Mouse (Mus musculus) lung, postnatal 0 days (tissue): ENCODE data around the gene Ube2r2. TPM values are rescaled to one million over a fixed set of nuclear protein-coding genes. Genes with fewer than 3 reads are reported as not detected.

Source experiments
- ATAC-seq: fragments of 200-750 bp; cut with Nextera tagmentation; 2 replicates; pipeline ENCODE4 v1.8.0; 2017; ENCODE audit warnings: moderate library complexity
- DNase-seq: peaks from one replicate; pipeline ENCODE4 v3.0.0-alpha.2; 2016; ENCODE audit warnings: low spot score
- H3K27ac ChIP-seq: fragments of 300-500 bp; sonication (generic); 2 replicates; pipeline ENCODE4 v1.5.1; 2014; ENCODE audit warnings: antibody characterized with exemption, mild to moderate bottlenecking, low read length, mixed read lengths
- H3K27me3 ChIP-seq: fragments of 300-500 bp; sonication (generic); replicated peaks from 2 replicates; pipeline ENCODE4 v1.6.1; 2014; ENCODE audit warnings: low read length, mixed read lengths; ENCODE audit not compliant: insufficient read depth
- H3K36me3 ChIP-seq: fragments of 300-500 bp; sonication (generic); 2 replicates; pipeline ENCODE4 v1.6.1; 2014; ENCODE audit warnings: low read length, mixed read lengths; ENCODE audit not compliant: insufficient read depth
- H3K4me1 ChIP-seq: fragments of 300-500 bp; sonication (generic); 2 replicates; pipeline ENCODE4 v1.6.1; 2014; ENCODE audit warnings: antibody characterized with exemption, low read depth, low read length, mixed read lengths; ENCODE audit not compliant: insufficient read depth
- H3K4me2 ChIP-seq: fragments of 300-500 bp; sonication (generic); replicated peaks from 2 replicates; pipeline ENCODE4 v1.6.1; 2014; ENCODE audit warnings: low read depth, mild to moderate bottlenecking, low read length, moderate library complexity, mixed read lengths
- H3K4me3 ChIP-seq: fragments of 300-500 bp; sonication (generic); 2 replicates; pipeline ENCODE4 v1.5.1; 2014; ENCODE audit warnings: low read depth, low read length
- H3K9ac ChIP-seq: fragments of 300-500 bp; sonication (generic); replicated peaks from 2 replicates; pipeline ENCODE4 v1.6.1; 2014; ENCODE audit warnings: low read depth, mild to moderate bottlenecking
- H3K9me3 ChIP-seq: fragments of 300-500 bp; sonication (generic); 2 replicates; pipeline ENCODE4 v1.6.1; 2016; ENCODE audit warnings: low read length, mixed read lengths
- CTCF ChIP-seq: IDR thresholded peaks from 2 replicates; pipeline ENCODE4 v1.5.1; 2016; ENCODE audit warnings: antibody characterized with exemption, mild to moderate bottlenecking
- EP300 ChIP-seq: IDR thresholded peaks from 2 replicates; pipeline ENCODE4 v1.6.1; 2016; ENCODE audit warnings: antibody characterized with exemption, mild to moderate bottlenecking, control low read depth
- WGBS: fragments of 180-500 bp; shearing (Covaris S2); extraction: QIAGEN DNeasy Blood & Tissue Kit; methylation state at CpG from one replicate; pipeline ENCODE4 v1.1.7; 2014; 5-methylcytosine and 5-hydroxymethylcytosine counted together
- polyA plus RNA-seq: library from polyadenylated mRNA; unstranded; fragments of >200 nt; fragmentation: Nextera tagmentation; extraction: Ambion mirVana; gene quantifications from 2 replicates; pipeline ENCODE4 v1.2.1, GENCODE M21; 2015

The Ube2r2 gene
- polyA plus RNA-seq, 1 experiment from 2014 or later: 77.9 TPM

- H3K4me1 ChIP-seq: peaks cover 6% of the 10 kb centered on the region; the same call in 1 of the 2 replicates
- TF ChIP-seq CTCF: no peak
- TF ChIP-seq EP300: no peak
- H3K9ac ChIP-seq: no peak overlapping the region
- no peaks in the 10 kb centered on the region for H3K9me3 ChIP-seq
- H3K27ac ChIP-seq: no peak overlapping the region
- H3K4me3 ChIP-seq: no peak overlapping the region
- no peak for ATAC-seq
- 18% methylated on average over 11 of the region's 11 CpGs for whole genome bisulfite sequencing
- H3K36me3 ChIP-seq: no peaks in the 10 kb centered on the region
- H3K27me3 ChIP-seq: 0 out of 2 replicates have a peak, but pooled peaks cover 5% of the 10 kb centered on the region
- DNase-seq: no peak
- peak overlapping the region; percentile 67 for H3K4me2 ChIP-seq
These were observed 37.0 kb upstream of the Ube2r2 start for GRCm38 (mm10) chr4:41098577-41098951.

- WGBS: 54% methylated on average over 1 of the region's 1 CpGs
- Histone ChIP-seq H3K4me3 (no peak overlapping the region), H3K4me1 (peaks cover 6% of the 10 kb centered on the region; the same call in 1 of the 2 replicates), H3K36me3 (no peaks in the 10 kb centered on the region), H3K27me3 (0 out of 2 replicates have a peak, but pooled peaks cover 5% of the 10 kb centered on the region), H3K4me2 (no peak overlapping the region), H3K9ac (no peak overlapping the region), H3K27ac (no peak overlapping the region), H3K9me3 (no peaks in the 10 kb centered on the region)
- ATAC-seq: no peak
- no peak for TF ChIP-seq EP300
- TF ChIP-seq CTCF: no peak
- no peak for DNase-seq
These were observed 34.6 kb upstream of the Ube2r2 start for GRCm38 (mm10) chr4:41100986-41101385.

GRCm38 (mm10) chr4:41102901-41103300 is 32.6 kb upstream of the Ube2r2 start:
- no peak overlapping the region for H3K27ac ChIP-seq
- no peak overlapping the region for H3K9ac ChIP-seq
- H3K4me1 ChIP-seq: peaks cover 6% of the 10 kb centered on the region; the same call in 1 of the 2 replicates
- no peaks in the 10 kb centered on the region for H3K9me3 ChIP-seq
- peak; percentile 49 for ATAC-seq
- TF ChIP-seq CTCF: no peak
- no peak for TF ChIP-seq EP300
- no peak overlapping the region for H3K4me3 ChIP-seq
- no peak overlapping the region for H3K4me2 ChIP-seq
- no peaks in the 10 kb centered on the region for H3K27me3 ChIP-seq
- no peaks in the 10 kb centered on the region for H3K36me3 ChIP-seq
- DNase-seq: peak; percentile 36

GRCm38 (mm10) chr4:41107440-41107839 is 28.1 kb upstream of the Ube2r2 start:
- no peak for DNase-seq

GRCm38 (mm10) chr4:41108717-41109425 is 26.7 kb upstream of the Ube2r2 start:
- no peaks in the 10 kb centered on the region for H3K27me3 ChIP-seq
- no peaks in the 10 kb centered on the region for H3K4me1 ChIP-seq
- no peak overlapping the region for H3K4me3 ChIP-seq
- no peaks in the 10 kb centered on the region for H3K36me3 ChIP-seq
- H3K9me3 ChIP-seq: no peaks in the 10 kb centered on the region
- no peak for DNase-seq
- TF ChIP-seq EP300: no peak
- TF ChIP-seq CTCF: no peak
- H3K4me2 ChIP-seq: no peak overlapping the region
- H3K27ac ChIP-seq: no peak overlapping the region
- H3K9ac ChIP-seq: no peak overlapping the region
- 63% methylated on average over 10 of the region's 10 CpGs for WGBS
- ATAC-seq: no peak

More at GRCm38 (mm10) chr4:41107440-41107839, 28.1 kb upstream of the Ube2r2 start:
- Histone ChIP-seq H3K4me3 (no peak overlapping the region), H3K9me3 (no peaks in the 10 kb centered on the region), H3K4me2 (no peak overlapping the region), H3K4me1 (no peaks in the 10 kb centered on the region), H3K27me3 (no peaks in the 10 kb centered on the region), H3K36me3 (no peaks in the 10 kb centered on the region), H3K9ac (no peak overlapping the region), H3K27ac (no peak overlapping the region)
- no peak for ATAC-seq
- TF ChIP-seq CTCF (no peak), EP300 (no peak)
- 43% methylated on average over 4 of the region's 4 CpGs for WGBS

GRCm38 (mm10) chr4:41114358-41115070 is 21.0 kb upstream of the Ube2r2 start:
- Histone ChIP-seq H3K4me3 (no peak overlapping the region), H3K9ac (no peak overlapping the region), H3K4me1 (no peaks in the 10 kb centered on the region), H3K36me3 (peaks cover 40% of the 10 kb centered on the region), H3K27ac (no peak overlapping the region), H3K9me3 (no peaks in the 10 kb centered on the region), H3K27me3 (no peaks in the 10 kb centered on the region), H3K4me2 (no peak overlapping the region)
- ATAC-seq (no peak), DNase-seq (no peak)
- 91% methylated on average over 9 of the region's 9 CpGs for WGBS
- TF ChIP-seq EP300 (no peak), CTCF (no peak)
